Mouse (Mus musculus): ENCODE measurements around the gene 3110040M04Rik. TPM values are rescaled to one million over a fixed set of nuclear protein-coding genes. Genes with fewer than 3 reads are reported as not detected.

3110040M04Rik gene
- polyA plus RNA-seq, 1 experiment, result not detected

- H3K36me3 ChIP-seq (ENCODE audit: control insufficient read depth, insufficient read depth, low read length, poor library complexity, severe bottlenecking), result no peaks in the 10 kb centered on the region
- TF ChIP-seq EP300 (IDR thresholded peaks at IDR 0.05; ENCODE audit: insufficient read depth, low read depth, low read length) (no peak), CTCF (IDR thresholded peaks at IDR 0.05; ENCODE audit: low read depth, low read length) (no peak), POLR2A (IDR thresholded peaks at IDR 0.05; ENCODE audit: insufficient read depth, low read length) (no peak)
- H3K4me1 ChIP-seq (ENCODE audit: control insufficient read depth, insufficient read depth, low read length), result no peaks in the 10 kb centered on the region
- no peak overlapping the region for H3K9ac ChIP-seq (ENCODE audit: low read depth, poor library complexity, severe bottlenecking)
- no peaks in the 10 kb centered on the region for H3K9me3 ChIP-seq (replicated peaks; ENCODE audit: control insufficient read depth, insufficient read depth, low read length, poor library complexity, severe bottlenecking)
- H3K27ac ChIP-seq (ENCODE audit: insufficient read depth, low read length), result no peak overlapping the region
- no peaks in the 10 kb centered on the region for H3K27me3 ChIP-seq (ENCODE audit: control insufficient read depth, insufficient read depth, low read length, poor library complexity, severe bottlenecking)
- no peak overlapping the region for H3K4me3 ChIP-seq (ENCODE audit: low read depth, low read length)
These were observed 16.2 kb downstream of the 3110040M04Rik start for GRCm38 (mm10) chr1:151220098-151220497.

DNA sequence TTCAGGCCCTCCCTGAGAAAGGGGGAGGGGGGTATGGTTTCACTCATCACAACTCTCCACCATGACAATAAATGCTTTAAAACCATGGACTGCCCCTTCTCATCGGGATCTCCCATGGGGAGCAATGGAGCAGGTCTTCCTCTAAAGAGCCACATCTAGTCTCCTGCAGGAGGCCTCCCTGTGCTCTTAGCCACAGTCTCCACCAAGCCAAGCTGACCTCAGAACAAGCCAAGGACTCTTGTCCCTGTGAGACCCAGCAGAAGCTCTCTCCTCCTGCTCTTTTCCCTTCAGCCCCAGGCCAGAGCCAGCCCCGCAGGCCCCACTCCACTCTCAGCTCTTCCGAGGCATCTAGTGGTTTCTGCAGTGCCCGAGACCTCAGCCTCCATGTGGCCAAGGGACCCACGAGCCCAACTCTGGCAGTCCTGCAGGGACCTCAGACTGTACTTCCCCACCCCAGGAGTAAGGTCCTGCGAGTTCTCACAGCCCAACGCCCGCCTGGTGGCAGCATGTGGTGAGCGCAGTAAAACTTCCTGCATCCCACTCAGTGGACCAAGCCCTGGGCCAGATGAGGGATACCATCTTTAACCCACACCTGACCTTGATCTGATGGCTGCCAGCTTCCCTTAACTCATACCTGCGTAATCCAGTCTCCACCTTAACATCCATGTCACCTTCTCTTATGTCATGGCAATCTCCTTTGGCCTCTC lies 18.8 kb downstream of the 3110040M04Rik start:
- TF ChIP-seq POLR2A (IDR thresholded peaks at IDR 0.05; ENCODE audit: insufficient read depth, low read length), result no peak
- TF ChIP-seq CTCF (IDR thresholded peaks at IDR 0.05; ENCODE audit: low read depth, low read length), result no peak
- no peak for TF ChIP-seq EP300 (IDR thresholded peaks at IDR 0.05; ENCODE audit: insufficient read depth, low read depth, low read length)
- H3K4me1 ChIP-seq (ENCODE audit: control insufficient read depth, insufficient read depth, low read length), result no peaks in the 10 kb centered on the region
- no peak overlapping the region for H3K27ac ChIP-seq (ENCODE audit: insufficient read depth, low read length)
- H3K36me3 ChIP-seq (ENCODE audit: control insufficient read depth, insufficient read depth, low read length, poor library complexity, severe bottlenecking), result no peaks in the 10 kb centered on the region
- H3K4me3 ChIP-seq (ENCODE audit: low read depth, low read length), result no peak overlapping the region
- H3K9ac ChIP-seq (ENCODE audit: low read depth, poor library complexity, severe bottlenecking), result no peak overlapping the region
- H3K27me3 ChIP-seq (ENCODE audit: control insufficient read depth, insufficient read depth, low read length, poor library complexity, severe bottlenecking), result no peaks in the 10 kb centered on the region
- no peaks in the 10 kb centered on the region for H3K9me3 ChIP-seq (replicated peaks; ENCODE audit: control insufficient read depth, insufficient read depth, low read length, poor library complexity, severe bottlenecking)

DNA sequence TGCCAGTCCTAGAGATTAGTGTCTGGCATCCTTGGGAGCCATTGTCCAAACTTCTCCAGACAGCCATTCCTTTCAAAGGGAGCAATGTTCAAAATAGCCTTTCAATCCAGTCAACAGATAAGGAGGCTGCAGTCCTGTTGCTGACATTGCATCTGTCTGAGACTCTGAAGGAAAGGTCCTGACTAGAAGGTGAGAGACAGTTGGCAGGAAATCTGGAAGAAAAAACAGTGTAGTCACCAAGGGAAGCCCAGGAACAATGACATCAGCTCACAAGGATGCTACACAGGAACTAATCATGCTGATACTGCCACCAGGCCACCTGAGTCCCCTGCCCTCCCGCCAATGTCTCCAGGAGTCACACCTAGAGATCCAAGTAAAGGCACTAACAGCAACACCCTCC lies 19.5 kb downstream of the 3110040M04Rik start:
- H3K4me1 ChIP-seq (ENCODE audit: control insufficient read depth, insufficient read depth, low read length), result no peaks in the 10 kb centered on the region
- H3K4me3 ChIP-seq (ENCODE audit: low read depth, low read length), result no peak overlapping the region
- no peak overlapping the region for H3K27ac ChIP-seq (ENCODE audit: insufficient read depth, low read length)
- H3K9ac ChIP-seq (ENCODE audit: low read depth, poor library complexity, severe bottlenecking), result no peak overlapping the region
- TF ChIP-seq POLR2A (IDR thresholded peaks at IDR 0.05; ENCODE audit: insufficient read depth, low read length) (no peak), EP300 (IDR thresholded peaks at IDR 0.05; ENCODE audit: insufficient read depth, low read depth, low read length) (no peak), CTCF (IDR thresholded peaks at IDR 0.05; ENCODE audit: low read depth, low read length) (no peak)
- H3K27me3 ChIP-seq (ENCODE audit: control insufficient read depth, insufficient read depth, low read length, poor library complexity, severe bottlenecking), result no peaks in the 10 kb centered on the region
- H3K9me3 ChIP-seq (replicated peaks; ENCODE audit: control insufficient read depth, insufficient read depth, low read length, poor library complexity, severe bottlenecking), result no peaks in the 10 kb centered on the region
- no peaks in the 10 kb centered on the region for H3K36me3 ChIP-seq (ENCODE audit: control insufficient read depth, insufficient read depth, low read length, poor library complexity, severe bottlenecking)

- no peaks in the 10 kb centered on the region for H3K9me3 ChIP-seq (replicated peaks; ENCODE audit: control insufficient read depth, insufficient read depth, low read length, poor library complexity, severe bottlenecking)
- no peak overlapping the region for H3K27ac ChIP-seq (ENCODE audit: insufficient read depth, low read length)
- TF ChIP-seq EP300 (IDR thresholded peaks at IDR 0.05; ENCODE audit: insufficient read depth, low read depth, low read length) (no peak), POLR2A (IDR thresholded peaks at IDR 0.05; ENCODE audit: insufficient read depth, low read length) (no peak)
- no peak overlapping the region for H3K4me3 ChIP-seq (ENCODE audit: low read depth, low read length)
- no peak overlapping the region for H3K9ac ChIP-seq (ENCODE audit: low read depth, poor library complexity, severe bottlenecking)
- no peaks in the 10 kb centered on the region for H3K36me3 ChIP-seq (ENCODE audit: control insufficient read depth, insufficient read depth, low read length, poor library complexity, severe bottlenecking)
- H3K4me1 ChIP-seq (ENCODE audit: control insufficient read depth, insufficient read depth, low read length), result no peaks in the 10 kb centered on the region
- no peaks in the 10 kb centered on the region for H3K27me3 ChIP-seq (ENCODE audit: control insufficient read depth, insufficient read depth, low read length, poor library complexity, severe bottlenecking)
These were observed 20.6 kb downstream of the 3110040M04Rik start for GRCm38 (mm10) chr1:151224536-151224935.

DNA sequence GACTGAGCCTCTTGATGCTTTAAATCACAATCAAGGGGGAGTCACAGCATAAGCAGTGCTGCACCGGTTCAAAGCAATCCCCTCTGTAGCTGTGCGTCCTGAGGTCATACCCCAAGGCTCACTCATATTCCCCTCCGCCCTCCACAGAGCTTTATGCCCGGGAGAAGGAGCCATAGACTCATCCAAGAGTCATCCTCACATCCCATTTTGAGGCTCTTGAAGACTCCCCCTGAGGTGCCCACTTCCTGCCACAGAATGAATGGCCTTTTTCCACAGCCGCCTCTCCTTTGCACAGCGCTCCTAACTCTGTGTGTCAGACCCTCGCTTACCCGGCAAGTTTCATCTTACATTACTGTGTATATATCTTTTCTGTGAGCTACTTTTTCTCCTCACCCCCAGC lies 23.6 kb downstream of the 3110040M04Rik start:
- TF ChIP-seq CTCF (IDR thresholded peaks at IDR 0.05; ENCODE audit: low read depth, low read length) (no peak), EP300 (IDR thresholded peaks at IDR 0.05; ENCODE audit: insufficient read depth, low read depth, low read length) (no peak), POLR2A (IDR thresholded peaks at IDR 0.05; ENCODE audit: insufficient read depth, low read length) (no peak)
- Histone ChIP-seq H3K9ac (ENCODE audit: low read depth, poor library complexity, severe bottlenecking) (no peak overlapping the region), H3K27me3 (ENCODE audit: control insufficient read depth, insufficient read depth, low read length, poor library complexity, severe bottlenecking) (no peaks in the 10 kb centered on the region), H3K9me3 (replicated peaks; ENCODE audit: control insufficient read depth, insufficient read depth, low read length, poor library complexity, severe bottlenecking) (no peaks in the 10 kb centered on the region), H3K27ac (ENCODE audit: insufficient read depth, low read length) (no peak overlapping the region), H3K4me1 (ENCODE audit: control insufficient read depth, insufficient read depth, low read length) (no peaks in the 10 kb centered on the region), H3K36me3 (ENCODE audit: control insufficient read depth, insufficient read depth, low read length, poor library complexity, severe bottlenecking) (no peaks in the 10 kb centered on the region), H3K4me3 (ENCODE audit: low read depth, low read length) (no peak overlapping the region)

DNA sequence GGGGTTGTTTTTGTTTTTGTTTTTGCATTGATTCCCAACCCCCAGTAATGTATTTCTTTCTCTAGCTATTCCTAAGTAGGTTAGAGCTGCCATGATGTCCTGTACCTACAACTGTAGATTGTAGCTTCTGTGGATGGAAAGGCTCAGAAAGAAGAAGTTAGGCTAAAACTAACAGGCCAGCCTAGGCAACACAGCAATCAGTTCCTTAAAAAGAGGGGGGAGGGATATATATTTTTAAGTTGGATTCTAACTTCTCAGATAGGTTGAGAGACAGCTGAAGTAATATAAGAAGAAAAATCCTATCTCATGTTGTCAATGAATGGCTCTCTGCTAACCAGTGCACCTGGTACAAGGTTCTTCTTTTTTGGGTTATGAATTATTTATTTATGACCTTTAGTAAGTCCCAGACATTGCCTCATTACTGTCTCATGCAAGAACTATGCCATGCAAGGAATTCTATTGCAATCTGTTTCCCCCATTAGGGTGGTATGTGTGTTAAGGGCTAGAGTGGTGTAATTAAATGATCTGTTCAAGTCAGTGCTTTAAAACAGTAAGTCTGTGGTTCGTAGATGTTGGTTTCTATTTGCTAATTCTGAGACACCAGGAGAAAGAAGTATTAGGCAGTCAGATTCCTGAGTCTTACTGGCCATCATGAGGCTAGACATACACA lies 24.5 kb downstream of the 3110040M04Rik start:
- no peak overlapping the region for H3K9ac ChIP-seq (ENCODE audit: low read depth, poor library complexity, severe bottlenecking)
- no peaks in the 10 kb centered on the region for H3K27me3 ChIP-seq (ENCODE audit: control insufficient read depth, insufficient read depth, low read length, poor library complexity, severe bottlenecking)
- no peaks in the 10 kb centered on the region for H3K4me1 ChIP-seq (ENCODE audit: control insufficient read depth, insufficient read depth, low read length)
- TF ChIP-seq EP300 (IDR thresholded peaks at IDR 0.05; ENCODE audit: insufficient read depth, low read depth, low read length) (no peak), POLR2A (IDR thresholded peaks at IDR 0.05; ENCODE audit: insufficient read depth, low read length) (no peak), CTCF (IDR thresholded peaks at IDR 0.05; ENCODE audit: low read depth, low read length) (no peak)
- H3K27ac ChIP-seq (ENCODE audit: insufficient read depth, low read length), result no peak overlapping the region
- no peak overlapping the region for H3K4me3 ChIP-seq (ENCODE audit: low read depth, low read length)
- H3K9me3 ChIP-seq (replicated peaks; ENCODE audit: control insufficient read depth, insufficient read depth, low read length, poor library complexity, severe bottlenecking), result no peaks in the 10 kb centered on the region
- no peaks in the 10 kb centered on the region for H3K36me3 ChIP-seq (ENCODE audit: control insufficient read depth, insufficient read depth, low read length, poor library complexity, severe bottlenecking)
